Mouse (Mus musculus) CD8-positive naive resting alpha-beta T cell, adult 2 months (primary cell): ENCODE data around the gene Gm21095.
"Not testable (repeated sequence)": the region's sequence is repeated elsewhere in the genome, so short reads cannot be mapped to it uniquely, and the experiment has no call there.

ENCODE experiments used
- DNase-seq, 2 experiments: peaks; one replicate each; pipeline ENCODE4 v3.0.0; 2022; ENCODE audit warnings: low read depth in 2 of 2, low spot score in 2 of 2

Gene Gm21095

DNA sequence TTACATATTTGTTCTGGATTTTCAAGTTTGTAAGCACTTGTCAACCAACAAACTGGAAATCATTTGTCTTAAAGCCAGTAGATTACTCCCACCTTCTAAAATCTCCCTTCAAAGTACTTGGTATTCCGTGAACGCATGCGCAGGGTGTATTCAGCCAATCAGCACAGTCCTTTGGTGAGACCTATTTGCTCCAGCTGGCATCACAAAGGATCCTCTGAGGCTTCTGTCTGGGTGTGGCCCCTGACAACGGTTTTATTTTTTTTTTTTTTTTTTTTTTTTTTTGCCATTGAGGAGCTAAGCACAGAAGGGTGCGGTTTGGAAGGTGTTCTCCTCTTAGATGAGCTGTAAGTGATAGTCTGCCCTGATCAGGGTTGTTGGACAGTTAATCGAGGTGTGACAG is at the start of gene Gm21095:
Gm21095 (plus strand) TSS at position 301 of the 400 bp plus-strand sequence.
- not testable (repeated sequence) for DNase-seq
